Mouse (Mus musculus) heart, embryonic 13.5 days (tissue): ENCODE measurements around the gene AC124108.1. TPM values are rescaled to one million over a fixed set of nuclear protein-coding genes. Genes with fewer than 3 reads are reported as not detected.

ENCODE experiments used
- ATAC-seq: fragments of 200-750 bp; cut with Nextera tagmentation; 2 replicates; pipeline ENCODE4 v1.8.0; 2017; ENCODE audit warnings: moderate TSS enrichment; ENCODE audit not compliant: insufficient number of reproducible peaks, low FRiP score, low TSS enrichment; ENCODE audit errors: extremely low read depth
- H3K27ac ChIP-seq: fragments of 300-500 bp; sonication (generic); replicated peaks from 2 replicates; pipeline ENCODE4 v1.5.1; 2015; ENCODE audit warnings: moderate library complexity, mild to moderate bottlenecking, inconsistent platforms
- H3K27me3 ChIP-seq: fragments of 300-500 bp; sonication (generic); replicated peaks from 2 replicates; pipeline ENCODE4 v1.6.1; 2015; ENCODE audit warnings: mild to moderate bottlenecking, inconsistent platforms
- H3K36me3 ChIP-seq: fragments of 300-500 bp; sonication (generic); 2 replicates; pipeline ENCODE4 v1.6.1; 2015; ENCODE audit warnings: mild to moderate bottlenecking, inconsistent platforms
- H3K4me1 ChIP-seq: fragments of 300-500 bp; sonication (generic); 2 replicates; pipeline ENCODE4 v1.6.1; 2015; ENCODE audit warnings: inconsistent platforms
- H3K4me2 ChIP-seq: fragments of 300-500 bp; sonication (generic); 2 replicates; pipeline ENCODE4 v1.6.1; 2015; ENCODE audit warnings: inconsistent platforms, mild to moderate bottlenecking, moderate library complexity
- H3K4me3 ChIP-seq: fragments of 300-500 bp; sonication (generic); 2 replicates; pipeline ENCODE4 v1.5.1; 2015; ENCODE audit warnings: moderate library complexity, mild to moderate bottlenecking, inconsistent platforms
- H3K9ac ChIP-seq: fragments of 300-500 bp; sonication (generic); 2 replicates; pipeline ENCODE4 v1.6.1; 2015; ENCODE audit warnings: inconsistent platforms, mild to moderate bottlenecking, moderate library complexity
- H3K9me3 ChIP-seq: fragments of 300-500 bp; sonication (generic); 2 replicates; pipeline ENCODE4 v1.6.1; 2016; ENCODE audit warnings: inconsistent platforms
- WGBS: fragments of 180-500 bp; shearing (Covaris S2); methylation state at CpG from one replicate; pipeline ENCODE4 v1.1.7; 2015; ENCODE audit warnings: mixed read lengths; 5-methylcytosine and 5-hydroxymethylcytosine counted together
- polyA plus RNA-seq: library from polyadenylated mRNA; unstranded; fragments of >200 nt; fragmentation: Nextera tagmentation; extraction: Ambion mirVana; gene quantifications from 2 replicates; pipeline ENCODE4 v1.2.1, GENCODE M21; 2015

Gene AC124108.1
- polyA plus RNA-seq, 1 experiment from 2014 or later = not detected

DNA sequence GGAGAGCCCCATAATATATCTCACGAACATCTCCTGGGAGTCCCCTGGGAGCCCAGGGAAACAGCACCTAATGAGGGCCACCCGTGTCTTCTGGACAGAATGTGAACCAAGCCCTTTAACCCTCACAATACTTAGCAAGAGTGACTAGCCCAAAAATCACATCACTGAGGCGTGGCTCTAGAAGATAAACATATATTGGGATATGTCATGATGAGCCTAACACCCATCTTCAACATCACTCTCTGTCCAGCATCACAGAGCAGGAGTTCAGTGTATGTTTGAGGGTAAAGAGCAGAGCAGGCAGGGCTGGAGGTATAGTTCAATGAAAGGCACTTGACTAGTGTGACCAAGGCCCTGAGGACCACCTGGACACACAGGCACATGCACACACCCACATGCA lies 38.4 kb downstream of the AC124108.1 start, which contains the start of gene Gm10188:
Gene Gm10188 (minus strand): TSS at position 101 of the 400 bp plus-strand sequence.
- Histone ChIP-seq H3K36me3 (no peaks in the 10 kb centered on the region), H3K9ac (no peak within 1 kb of the TSS), H3K4me2 (no peak within 1 kb of the TSS), H3K27me3 (peaks cover 36% of the 10 kb centered on the region), H3K9me3 (no peaks in the 10 kb centered on the region), H3K27ac (no peak within 1 kb of the TSS), H3K4me1 (no peaks in the 10 kb centered on the region), H3K4me3 (no peak within 1 kb of the TSS)
- WGBS = 76% methylated on average over 3 of the region's 3 CpGs
- no peak for ATAC-seq

DNA sequence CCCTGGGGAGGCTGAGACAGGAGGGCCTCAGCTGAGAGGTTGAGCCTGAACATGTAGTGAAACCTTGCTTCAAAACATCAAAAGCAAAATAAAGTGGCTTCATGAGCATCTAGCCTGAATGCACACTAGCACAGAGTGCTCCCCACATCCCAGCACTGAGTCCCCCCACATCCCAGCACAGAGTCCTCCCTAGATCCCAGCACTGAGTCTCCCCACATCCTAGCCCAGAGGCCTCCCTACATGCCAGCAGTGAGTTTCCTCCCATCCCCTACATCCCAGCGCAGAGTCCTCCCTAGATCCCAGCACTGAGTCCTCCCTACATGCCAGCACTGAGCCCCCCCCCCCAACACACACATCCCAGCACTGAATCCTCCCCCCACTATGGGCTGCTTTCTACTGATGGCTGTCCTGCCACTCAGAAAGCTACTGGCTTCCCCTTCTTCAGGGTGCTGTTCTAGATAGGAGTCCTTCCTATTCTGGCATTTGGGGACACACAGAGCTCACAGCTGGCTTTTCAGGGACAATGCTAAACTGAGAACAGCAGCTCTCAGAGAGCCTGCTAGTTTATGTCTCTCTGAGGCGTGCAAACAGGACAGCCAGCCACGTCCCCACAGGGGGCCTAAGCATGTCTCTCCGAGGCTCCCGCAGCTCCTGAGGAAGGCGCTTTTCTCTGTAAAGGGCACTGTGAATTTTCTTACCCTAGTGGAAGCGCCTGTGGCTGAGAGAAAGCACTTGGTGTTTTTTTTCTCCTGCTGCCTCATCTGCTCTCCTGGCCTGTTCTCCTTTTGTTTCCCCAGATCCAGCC lies 40.4 kb downstream of the AC124108.1 start:
- Histone ChIP-seq H3K27ac (no peak overlapping the region), H3K9ac (no peak overlapping the region), H3K36me3 (no peaks in the 10 kb centered on the region), H3K4me2 (no peak overlapping the region), H3K27me3 (peaks cover 55% of the 10 kb centered on the region), H3K4me3 (no peak overlapping the region), H3K9me3 (no peaks in the 10 kb centered on the region), H3K4me1 (no peaks in the 10 kb centered on the region)
- 44% methylated on average over 7 of the region's 7 CpGs for WGBS
- ATAC-seq = no peak

DNA sequence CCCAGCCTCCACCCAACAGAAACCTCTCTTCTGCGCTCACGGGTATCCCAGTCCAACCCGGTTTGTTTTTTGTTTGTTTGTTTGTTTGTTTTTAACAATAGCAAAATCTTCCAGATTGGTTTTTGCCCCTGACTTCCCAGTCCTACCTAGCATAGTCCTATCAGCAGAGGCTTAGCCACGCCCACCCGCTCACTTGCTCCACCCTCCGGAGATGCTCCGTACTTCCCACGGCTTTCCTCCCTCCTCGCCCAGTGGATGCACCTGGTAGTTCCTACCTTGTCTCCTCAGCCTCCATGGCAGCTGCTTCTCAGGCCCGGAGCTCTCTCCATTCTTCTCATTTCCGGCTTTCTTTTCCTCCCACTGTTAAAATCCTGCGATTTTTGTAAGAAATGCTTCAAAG lies 42.3 kb downstream of the AC124108.1 start:
- Histone ChIP-seq H3K27ac (no peak overlapping the region), H3K36me3 (no peaks in the 10 kb centered on the region), H3K4me3 (no peak overlapping the region), H3K4me1 (no peaks in the 10 kb centered on the region), H3K27me3 (peaks cover 62% of the 10 kb centered on the region), H3K9me3 (no peaks in the 10 kb centered on the region), H3K9ac (no peak overlapping the region), H3K4me2 (no peak overlapping the region)
- ATAC-seq = no peak
- 14% methylated on average over 12 of the region's 12 CpGs for WGBS

DNA sequence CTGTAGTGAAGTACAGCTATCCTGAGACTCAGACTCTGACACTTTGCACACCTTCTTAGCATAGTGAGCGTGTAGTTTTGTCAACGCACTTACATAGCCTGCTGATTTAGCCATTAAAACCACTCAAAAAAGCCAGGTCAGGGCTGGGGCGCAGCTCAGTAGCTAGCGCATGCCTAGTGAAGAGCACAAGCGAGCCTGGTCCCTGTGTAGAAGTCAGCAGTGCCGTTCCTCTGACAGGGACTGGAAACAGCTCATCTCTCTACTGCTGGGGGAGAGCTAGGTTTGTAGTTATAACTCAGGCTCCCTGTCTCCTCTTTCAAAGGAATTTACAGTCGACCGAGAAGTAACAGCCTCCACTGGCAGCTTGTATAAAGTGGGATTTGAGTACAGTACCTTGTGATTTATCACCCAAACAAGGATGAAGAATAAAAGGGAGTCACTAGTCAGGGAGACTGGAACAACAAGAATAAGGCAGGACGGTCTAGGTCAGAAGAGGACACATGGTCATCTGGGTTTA lies 43.6 kb downstream of the AC124108.1 start:
- ATAC-seq = no peak
- no peak overlapping the region for H3K4me3 ChIP-seq
- no peak overlapping the region for H3K4me2 ChIP-seq
- no peak overlapping the region for H3K9ac ChIP-seq
- WGBS = 60% methylated on average over 9 of the region's 9 CpGs
- no peaks in the 10 kb centered on the region for H3K4me1 ChIP-seq
- no peak overlapping the region for H3K27ac ChIP-seq
- H3K36me3 ChIP-seq = no peaks in the 10 kb centered on the region
- no peaks in the 10 kb centered on the region for H3K9me3 ChIP-seq
- H3K27me3 ChIP-seq = peaks cover 62% of the 10 kb centered on the region

DNA sequence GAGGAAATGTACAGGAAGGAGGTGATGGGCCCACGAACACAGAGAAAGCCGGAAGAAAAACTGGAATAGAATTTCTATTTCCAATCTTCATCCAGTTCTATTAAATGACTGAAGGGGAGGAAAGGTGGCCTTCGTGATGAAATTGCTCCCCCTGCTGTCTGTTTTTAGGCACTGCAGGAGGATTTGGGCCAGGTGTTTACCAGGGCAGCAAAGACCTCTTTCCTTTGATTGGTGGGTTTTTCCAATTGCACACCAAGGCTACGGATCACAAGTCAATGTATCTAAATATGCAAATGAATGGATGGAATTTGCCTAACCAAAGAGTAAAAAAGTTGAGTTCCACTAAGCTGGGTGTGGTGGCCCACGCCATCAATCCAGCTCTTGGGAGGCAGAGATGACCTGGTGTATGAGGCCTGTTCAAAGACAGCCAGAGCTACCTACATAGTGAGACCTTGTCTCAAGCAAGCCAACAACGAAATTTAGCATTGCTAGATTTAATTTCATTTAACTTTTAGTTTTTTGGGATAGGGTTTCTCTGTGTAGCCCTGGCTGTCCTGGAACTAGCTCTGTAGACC lies 46.4 kb downstream of the AC124108.1 start:
- Histone ChIP-seq H3K9ac (no peak overlapping the region), H3K4me1 (no peaks in the 10 kb centered on the region), H3K4me2 (no peak overlapping the region), H3K36me3 (no peaks in the 10 kb centered on the region), H3K27me3 (peaks cover 48% of the 10 kb centered on the region), H3K9me3 (no peaks in the 10 kb centered on the region), H3K4me3 (no peak overlapping the region), H3K27ac (no peak overlapping the region)
- ATAC-seq = no peak
- WGBS = 18% methylated on average over 6 of the region's 6 CpGs

DNA sequence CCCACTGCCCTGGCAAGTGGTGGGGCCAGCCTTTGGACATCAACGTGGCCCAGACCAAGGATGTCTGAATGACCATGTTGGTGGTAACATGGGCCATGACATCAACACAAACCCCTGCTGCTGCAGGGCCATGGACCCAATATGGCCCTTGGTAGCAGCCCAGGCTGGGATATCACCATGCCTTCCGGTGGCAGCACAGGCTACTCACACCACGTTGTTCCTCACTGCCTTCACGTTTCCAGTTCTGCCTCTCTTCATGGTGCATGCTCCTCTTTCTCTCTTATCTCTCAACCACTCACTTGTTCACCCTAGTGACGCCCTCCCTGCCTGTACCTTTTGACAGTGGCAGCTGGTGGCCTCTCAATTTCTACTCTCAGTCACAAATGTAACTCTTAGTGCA lies 53.8 kb downstream of the AC124108.1 start:
- peaks cover 6% of the 10 kb centered on the region; the same call in 1 of the 2 replicates for H3K4me1 ChIP-seq
- no peak overlapping the region for H3K27ac ChIP-seq
- no peak overlapping the region for H3K4me3 ChIP-seq
- H3K36me3 ChIP-seq = no peaks in the 10 kb centered on the region
- no peak for ATAC-seq
- 54% methylated on average over 5 of the region's 5 CpGs for WGBS
- H3K9ac ChIP-seq = no peak overlapping the region
- H3K4me2 ChIP-seq = no peak overlapping the region
- H3K9me3 ChIP-seq = no peaks in the 10 kb centered on the region
- H3K27me3 ChIP-seq = peaks cover 3% of the 10 kb centered on the region; the same call in 1 of the 2 replicates

DNA sequence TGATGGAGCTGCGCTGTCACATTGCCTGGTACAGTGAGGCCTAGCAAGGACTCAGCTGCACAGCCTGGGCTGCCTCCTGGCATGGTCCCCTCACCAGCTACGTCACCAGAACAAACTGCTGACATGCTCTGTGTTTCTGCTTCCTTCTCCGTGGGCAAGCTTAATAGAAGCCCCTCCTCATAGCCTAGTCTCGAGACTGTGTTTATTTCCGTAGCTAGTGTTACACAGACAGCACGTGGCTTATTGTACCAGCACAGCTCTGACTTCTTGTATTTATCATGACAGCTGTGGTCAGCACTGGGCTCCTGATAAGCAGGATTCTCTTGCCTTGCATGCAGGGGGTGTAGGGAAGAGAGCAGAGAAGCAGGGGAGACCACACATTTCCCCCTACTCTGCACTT lies 54.9 kb downstream of the AC124108.1 start:
- peaks cover 3% of the 10 kb centered on the region; the same call in 1 of the 2 replicates for H3K27me3 ChIP-seq

DNA sequence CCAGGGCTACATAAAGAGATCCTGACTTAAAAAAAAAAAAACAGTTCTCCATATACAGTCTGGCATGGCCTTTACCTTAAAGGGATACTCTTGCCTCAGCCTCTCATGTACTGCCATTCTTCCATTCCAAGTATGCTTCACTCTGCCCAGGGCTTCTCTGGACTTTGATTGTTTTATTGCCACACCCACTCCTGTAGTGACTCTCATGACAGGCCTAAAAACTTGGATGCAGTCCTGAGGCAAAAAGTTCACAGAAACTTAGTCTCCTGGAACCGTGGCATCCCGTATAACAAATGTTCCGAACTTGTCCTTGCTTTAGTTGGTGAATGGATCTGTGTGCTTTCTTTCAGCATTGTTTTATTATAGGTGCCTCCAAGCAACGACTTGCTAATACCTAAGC lies 55.4 kb downstream of the AC124108.1 start:
- Histone ChIP-seq H3K27ac (no peak overlapping the region), H3K36me3 (no peaks in the 10 kb centered on the region), H3K4me2 (no peak overlapping the region), H3K4me3 (no peak overlapping the region), H3K4me1 (peaks cover 6% of the 10 kb centered on the region; the same call in 1 of the 2 replicates), H3K9me3 (no peaks in the 10 kb centered on the region), H3K9ac (no peak overlapping the region), H3K27me3 (peaks cover 3% of the 10 kb centered on the region; the same call in 1 of the 2 replicates)
- WGBS = 90% methylated on average over 4 of the region's 4 CpGs
- no peak for ATAC-seq

More for the DNA sequence above, 54.9 kb downstream of the AC124108.1 start:
- Histone ChIP-seq H3K27ac (no peak overlapping the region), H3K9me3 (no peaks in the 10 kb centered on the region), H3K4me1 (peaks cover 6% of the 10 kb centered on the region; the same call in 1 of the 2 replicates), H3K4me2 (no peak overlapping the region), H3K4me3 (no peak overlapping the region), H3K9ac (no peak overlapping the region), H3K36me3 (no peaks in the 10 kb centered on the region)
- 25% methylated on average over 6 of the region's 6 CpGs for WGBS
- ATAC-seq = no peak

DNA sequence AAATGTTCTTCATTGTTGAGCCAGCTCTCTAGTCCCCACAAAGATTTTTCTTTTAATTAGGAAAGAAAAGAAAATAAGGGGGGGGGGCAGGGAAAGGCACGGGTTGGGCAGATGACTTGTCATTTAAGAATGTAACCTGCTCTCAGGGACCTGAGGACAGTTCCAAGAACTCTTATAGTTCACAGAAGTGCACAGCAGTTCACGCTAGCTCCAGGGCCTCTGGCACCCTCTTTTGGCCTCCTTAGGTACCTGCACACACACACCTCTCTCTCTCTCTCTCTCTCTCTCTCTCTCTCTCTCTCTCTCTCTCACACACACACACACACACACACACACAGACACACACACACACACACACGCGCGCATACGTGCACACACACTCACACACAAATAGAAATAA lies 63.2 kb downstream of the AC124108.1 start:
- Histone ChIP-seq H3K27me3 (no peaks in the 10 kb centered on the region), H3K4me3 (no peak overlapping the region), H3K27ac (no peak overlapping the region), H3K9ac (no peak overlapping the region), H3K4me1 (no peaks in the 10 kb centered on the region), H3K4me2 (no peak overlapping the region), H3K9me3 (no peaks in the 10 kb centered on the region), H3K36me3 (no peaks in the 10 kb centered on the region)
- 75% methylated on average over 6 of the region's 6 CpGs for WGBS
- ATAC-seq = no peak
